In the genomic region with DNA sequence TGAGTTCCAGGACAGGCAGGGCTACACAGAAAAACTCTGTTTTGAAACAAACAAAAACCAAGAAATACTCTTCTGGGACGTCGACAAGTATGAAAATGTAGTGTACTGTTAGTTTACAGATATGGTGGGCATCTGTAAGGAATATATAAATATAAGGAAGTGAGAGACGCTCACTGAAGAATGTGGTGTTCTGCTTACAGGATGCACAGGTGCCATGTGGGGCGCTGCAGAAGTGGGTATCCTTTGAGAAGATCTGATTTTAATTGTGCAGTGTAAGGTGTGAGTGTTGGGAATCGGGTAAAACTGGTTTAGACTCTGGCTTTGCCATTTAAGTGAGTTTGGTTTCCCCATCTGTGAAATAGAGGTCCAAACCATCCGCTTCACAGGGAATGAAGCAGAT, we compare ENCODE assay signal across 18 mouse cellular contexts. TPM values are rescaled to one million over a fixed set of nuclear protein-coding genes. Genes with fewer than 3 reads are reported as not detected.
A peak's percentile ranks its signal among the peaks of the same experiment; 100 is the strongest.
DNase-seq lines count a peak whose midpoint lies in the region; ATAC-seq and TF ChIP-seq lines count a peak whose summit lies in the region.
"Had no signal": no experiment of that assay in that cellular context is flagged by ENCODE, and none has a peak within 500 bp of the region (broad histone marks: within the 10 kb centered on the region; RNA-seq: fewer than 3 reads in every experiment).

No protein-coding gene starts in this region.

- TF ChIP-seq POLR2A in kidney, adult 2 months (IDR thresholded peaks at IDR 0.05; ENCODE audit: low read depth, low read length): no peak

- 91% methylated on average over 6 of the region's 6 CpGs for WGBS in forebrain, embryonic 10.5 days
- WGBS in forebrain, embryonic 16.5 days: 85% methylated on average over 6 of the region's 6 CpGs
- WGBS in kidney, embryonic 16.5 days: 93% methylated on average over 6 of the region's 6 CpGs
- WGBS in kidney, adult 2 months: 94% methylated on average over 6 of the region's 6 CpGs
- 84% methylated on average over 6 of the region's 6 CpGs for WGBS in limb, embryonic 15.5 days

- H3K27me3 ChIP-seq in forebrain, embryonic 10.5 days (ENCODE audit: poor library complexity, severe bottlenecking): no peaks in the 10 kb centered on the region
- no peaks in the 10 kb centered on the region for H3K27me3 ChIP-seq in forebrain, embryonic 16.5 days (replicated peaks; ENCODE audit: control insufficient read depth, insufficient read depth, low read length)
- H3K27me3 ChIP-seq in kidney, embryonic 16.5 days (ENCODE audit: insufficient read depth, low read length): no peaks in the 10 kb centered on the region
- H3K27me3 ChIP-seq in kidney, adult 2 months (replicated peaks; ENCODE audit: control insufficient read depth, insufficient read depth, low read length): no peaks in the 10 kb centered on the region
- no peaks in the 10 kb centered on the region for H3K27me3 ChIP-seq in limb, embryonic 15.5 days
- H3K27me3 ChIP-seq: heart, embryonic 12.5 days; intestine, embryonic 15.5 days had no signal

- peaks cover 18% of the 10 kb centered on the region for H3K36me3 ChIP-seq in forebrain, embryonic 10.5 days (replicated peaks)
- no peaks in the 10 kb centered on the region for H3K36me3 ChIP-seq in forebrain, embryonic 16.5 days (ENCODE audit: control insufficient read depth, insufficient read depth)
- no peaks in the 10 kb centered on the region for H3K36me3 ChIP-seq in kidney, embryonic 16.5 days (ENCODE audit: insufficient read depth, low read length)
- no peaks in the 10 kb centered on the region for H3K36me3 ChIP-seq in kidney, adult 2 months (ENCODE audit: control insufficient read depth, insufficient read depth, low read length)
- H3K36me3 ChIP-seq in limb, embryonic 15.5 days: no peaks in the 10 kb centered on the region
- H3K36me3 ChIP-seq: heart, embryonic 12.5 days; intestine, embryonic 15.5 days had no signal

- TF ChIP-seq CTCF in kidney, adult 2 months (conservative IDR thresholded peaks at IDR 0.05; ENCODE audit: insufficient read depth, insufficient read length, low read depth, low read length): no peak

- peak overlapping the region; percentile 80; the same call in 1 of the 2 replicates for H3K27ac ChIP-seq in forebrain, embryonic 10.5 days
- H3K27ac ChIP-seq in forebrain, embryonic 16.5 days (ENCODE audit: low read length): no peak overlapping the region
- H3K27ac ChIP-seq in kidney, embryonic 16.5 days (ENCODE audit: low read length): peak overlapping the region; percentile 96; the same call in 1 of the 2 replicates
- H3K27ac ChIP-seq in kidney, adult 2 months (ENCODE audit: insufficient read depth, low read depth, low read length): no peak overlapping the region
- peak overlapping the region; percentile 33; the same call in 1 of the 2 replicates for H3K27ac ChIP-seq in limb, embryonic 15.5 days

- peaks cover 82% of the 10 kb centered on the region for H3K4me1 ChIP-seq in forebrain, embryonic 10.5 days
- H3K4me1 ChIP-seq in forebrain, embryonic 16.5 days (replicated peaks; ENCODE audit: control insufficient read depth, insufficient read depth, low read length): peaks cover 34% of the 10 kb centered on the region
- H3K4me1 ChIP-seq in kidney, embryonic 16.5 days (ENCODE audit: insufficient read depth, low read length): peaks cover 82% of the 10 kb centered on the region
- H3K4me1 ChIP-seq in kidney, adult 2 months (ENCODE audit: control insufficient read depth, insufficient read depth, low read length): peaks cover 22% of the 10 kb centered on the region
- peaks cover 73% of the 10 kb centered on the region for H3K4me1 ChIP-seq in limb, embryonic 15.5 days

- H3K9ac ChIP-seq in forebrain, embryonic 16.5 days (replicated peaks; ENCODE audit: low read depth, low read length): no peak overlapping the region
- H3K9ac ChIP-seq in kidney, embryonic 16.5 days (replicated peaks; ENCODE audit: low read length): no peak overlapping the region
- no peak overlapping the region for H3K9ac ChIP-seq in limb, embryonic 15.5 days
- H3K9ac ChIP-seq: heart, embryonic 12.5 days; intestine, embryonic 15.5 days; liver, postnatal 0 days had no signal

- H3K4me3 ChIP-seq in forebrain, embryonic 10.5 days: no peak overlapping the region
- no peak overlapping the region for H3K4me3 ChIP-seq in forebrain, embryonic 16.5 days (replicated peaks; ENCODE audit: low read length)
- no peak overlapping the region for H3K4me3 ChIP-seq in kidney, embryonic 16.5 days (ENCODE audit: low read length)
- H3K4me3 ChIP-seq in kidney, adult 2 months (ENCODE audit: insufficient read depth, low read depth, low read length): no peak overlapping the region
- H3K4me3 ChIP-seq in limb, embryonic 15.5 days: no peak overlapping the region
- H3K4me3 ChIP-seq: heart, embryonic 12.5 days; intestine, embryonic 15.5 days had no signal

- DNase-seq in forebrain, embryonic 10.5 days (ENCODE audit: extremely low spot score, low spot score): no peak
- DNase-seq in kidney, adult 2 months: no peak
- DNase-seq in A20 (ENCODE audit: low read depth, low spot score): peak; percentile 60
- no peak for DNase-seq in adrenal gland, adult 2 months
- DNase-seq in heart, postnatal 36 days: no peak
- DNase-seq: adrenal gland, postnatal 10 days; cerebellum, adult 11-12 months; kidney, postnatal 10 days; layer of hippocampus, adult 9-11 months; liver; liver, postnatal 0 days; right cerebral cortex, postnatal 14 days had no signal

- no peak for ATAC-seq in forebrain, embryonic 16.5 days
- no peak for ATAC-seq in kidney, embryonic 16.5 days (ENCODE audit: low FRiP score, low TSS enrichment)
- no peak for ATAC-seq in limb, embryonic 15.5 days (ENCODE audit: insufficient number of reproducible peaks, low FRiP score, low TSS enrichment, low read depth)
- ATAC-seq: intestine, embryonic 15.5 days; liver, postnatal 0 days; midbrain, embryonic 16.5 days had no signal

- intact Hi-C loops in heart, postnatal 36 days (cut with DNase I): loop anchor here (5.0 kb wide), 1 partner anchor 37 kb away; no protein-coding TSS in a partner anchor

- H3K9me3 ChIP-seq in forebrain, embryonic 10.5 days: no peaks in the 10 kb centered on the region
- no peaks in the 10 kb centered on the region for H3K9me3 ChIP-seq in forebrain, embryonic 16.5 days (ENCODE audit: control insufficient read depth, low read length)
- H3K9me3 ChIP-seq in kidney, embryonic 16.5 days (ENCODE audit: low read length): no peaks in the 10 kb centered on the region
- no peaks in the 10 kb centered on the region for H3K9me3 ChIP-seq in limb, embryonic 15.5 days
- H3K9me3 ChIP-seq: heart, embryonic 12.5 days; intestine, embryonic 15.5 days had no signal

- H3K4me2 ChIP-seq in forebrain, embryonic 16.5 days (ENCODE audit: low read length): no peak overlapping the region
- no peak overlapping the region for H3K4me2 ChIP-seq in kidney, embryonic 16.5 days (replicated peaks; ENCODE audit: low read depth, low read length)
- no peak overlapping the region for H3K4me2 ChIP-seq in limb, embryonic 15.5 days
- H3K4me2 ChIP-seq: heart, embryonic 12.5 days; intestine, embryonic 15.5 days had no signal

RNA-seq across cellular contexts. Expression of gene Sept11, which starts 32.1 kb away (rescaled TPM):
- 277 and 280 TPM in 2 replicates for polyA plus RNA-seq in forebrain, embryonic 10.5 days (2016; fragmentation: Nextera tagmentation; extraction: Ambion mirVana)
- polyA plus RNA-seq in forebrain, embryonic 16.5 days (2015; fragmentation: Nextera tagmentation; extraction: Ambion mirVana): 175 and 198 TPM in 2 replicates
- 216 and 232 TPM in 2 replicates for polyA plus RNA-seq in kidney, embryonic 16.5 days (2015; fragmentation: Nextera tagmentation; extraction: Ambion mirVana)
- polyA plus RNA-seq in kidney, adult 2 months (2012; rRNA removed): 46.0 and 50.7 TPM in 2 replicates
- 180 and 188 TPM in 2 replicates for polyA plus RNA-seq in limb, embryonic 15.5 days (2015; fragmentation: Nextera tagmentation; extraction: Ambion mirVana)
- total RNA-seq in adrenal gland, adult 2 months (2021): 10 to 100 TPM; 41.3 to 51.4 TPM
- 8.4 and 9.4 TPM in 2 replicates for polyA plus RNA-seq in adrenal gland, adult 2 months (2012; rRNA removed)
- 10 to 100 TPM; 29.9 to 32.5 TPM for total RNA-seq in heart, postnatal 36 days (2021)

Comparison
In these comparisons a context has a peak if more than half of its experiments do, and no peak if none do; other contexts are left out.
1. H3K27ac ChIP-seq: peak in forebrain, embryonic 10.5 days (single experiment), kidney, embryonic 16.5 days (single experiment) and limb, embryonic 15.5 days (single experiment); none in forebrain, embryonic 16.5 days (single experiment) and kidney, adult 2 months (single experiment).